Mouse (Mus musculus) left cerebral cortex, postnatal 10 days (tissue): ENCODE measurements around the gene Gse1. TPM values are rescaled to one million over a fixed set of nuclear protein-coding genes. Genes with fewer than 3 reads are reported as not detected.

Source experiments
- DNase-seq, 2 experiments: peaks; one replicate each; pipeline ENCODE4 v3.0.0; 2021 to 2022; ENCODE audit warnings: low spot score in 2 of 2, mixed read lengths in 1 of 2; ENCODE audit errors: extremely low spot score in 1 of 2
- intact Hi-C: fragments of 180-260 bp; cut with DNase I; formaldehyde crosslinking; loops from one replicate; pipeline ENCODE4 v1.15.1; 2025
- total RNA-seq, 2 experiments: library from RNA; stranded (reverse); gene quantifications; 2 replicates each; pipeline ENCODE4 v1.2.3; 2021

Gene Gse1
- total RNA-seq = 10 to 100 TPM; 41.7 to 45.3 TPM

GRCm38 (mm10) chr8:120227891-120228591 lies at the start of gene Gse1:
Gene Gse1, plus strand, starts transcription at chr8:120228456.
- peak in 1 of 2 experiments; percentile 87 for DNase-seq
- intact Hi-C loops = no loop called here

DNA sequence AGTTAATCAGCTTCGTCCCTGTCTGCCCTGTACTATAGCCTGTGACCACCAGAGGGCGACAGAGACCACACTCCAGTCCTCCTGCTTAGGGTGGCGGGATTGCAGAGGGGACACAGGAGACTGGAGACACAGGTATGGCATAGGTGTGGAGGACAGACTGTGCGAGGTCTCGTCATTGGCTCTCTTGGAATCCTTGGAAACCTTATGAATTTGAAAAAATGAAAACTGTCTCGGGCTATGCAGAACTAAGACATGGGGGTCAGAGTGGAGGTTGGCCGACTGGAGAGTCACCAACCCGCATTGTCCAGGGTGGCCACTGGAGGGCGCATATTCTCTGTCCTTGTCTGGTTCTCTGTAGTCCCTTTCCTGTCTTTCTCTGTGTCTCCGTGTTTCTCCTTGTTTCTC lies 49.2 kb upstream of the Gse1 start:
- peak; percentile 84 to 87 for DNase-seq
- intact Hi-C loops = loop anchor here (5.0 to 10.0 kb wide), 3 partner anchors 38 to 428 kb away; no protein-coding TSS in a partner anchor

- no peak for DNase-seq
- intact Hi-C loops = loop anchor here (10.0 kb wide), 1 partner anchor 104 kb away; no protein-coding TSS in a partner anchor
Measured at GRCm38 (mm10) chr8:120180445-120180970, 47.7 kb upstream of the Gse1 start.

DNA sequence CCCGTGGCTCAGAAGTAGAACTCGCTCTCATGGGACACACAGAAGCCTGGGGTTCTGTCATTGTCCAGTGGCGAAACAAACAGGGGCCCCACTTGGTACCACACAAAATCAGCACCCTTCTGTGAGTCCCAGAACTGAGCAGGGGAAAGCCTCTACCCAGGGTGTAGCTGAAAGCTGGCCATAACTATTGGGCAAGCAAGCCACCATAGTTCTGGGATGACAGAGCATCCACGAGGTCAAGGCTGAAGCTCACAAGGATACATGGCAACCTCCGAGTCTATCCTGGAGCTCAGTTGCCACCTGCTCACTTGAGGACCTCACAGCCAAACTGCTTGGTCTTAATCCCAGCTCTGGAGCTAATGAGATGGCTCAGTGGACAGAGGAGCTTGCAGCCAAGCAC lies 47.0 kb upstream of the Gse1 start:
- intact Hi-C loops = loop anchor here (10.0 kb wide), 1 partner anchor 104 kb away; no protein-coding TSS in a partner anchor
- no peak for DNase-seq

DNA sequence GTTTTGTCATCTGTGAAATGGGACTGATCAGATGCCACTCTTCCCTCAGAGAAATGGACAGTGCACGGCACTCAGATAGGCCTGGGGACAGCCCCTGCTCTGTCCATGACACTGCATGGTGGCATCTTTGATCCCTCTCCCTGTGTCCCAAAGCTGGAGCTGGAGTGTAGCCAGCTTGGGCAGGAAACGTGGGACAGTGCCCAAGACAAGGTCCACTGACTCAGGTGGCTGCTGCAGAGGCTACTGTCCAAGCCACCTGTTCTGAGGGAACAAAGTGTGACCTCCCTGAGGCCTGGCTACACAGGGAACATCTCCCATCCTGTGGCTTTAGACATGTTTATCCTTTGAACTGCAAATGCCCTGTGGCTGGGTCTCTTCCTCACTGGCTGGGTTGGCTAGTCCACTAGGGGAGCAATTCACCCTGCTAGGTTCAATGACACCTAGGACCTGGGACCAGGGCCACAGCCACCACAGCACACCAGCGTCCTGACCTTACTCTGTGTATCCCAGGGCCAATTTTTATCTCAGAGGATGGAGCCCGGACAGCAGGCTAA lies 46.3 kb upstream of the Gse1 start:
- intact Hi-C loops = loop anchor here (10.0 kb wide), 1 partner anchor 103 kb away; no protein-coding TSS in a partner anchor
- no peak for DNase-seq

- DNase-seq = no peak
- intact Hi-C loops = loop anchor here (10.0 kb wide), 1 partner anchor 100 kb away; no protein-coding TSS in a partner anchor
Measured at GRCm38 (mm10) chr8:120184366-120184765, 43.9 kb upstream of the Gse1 start.

DNA sequence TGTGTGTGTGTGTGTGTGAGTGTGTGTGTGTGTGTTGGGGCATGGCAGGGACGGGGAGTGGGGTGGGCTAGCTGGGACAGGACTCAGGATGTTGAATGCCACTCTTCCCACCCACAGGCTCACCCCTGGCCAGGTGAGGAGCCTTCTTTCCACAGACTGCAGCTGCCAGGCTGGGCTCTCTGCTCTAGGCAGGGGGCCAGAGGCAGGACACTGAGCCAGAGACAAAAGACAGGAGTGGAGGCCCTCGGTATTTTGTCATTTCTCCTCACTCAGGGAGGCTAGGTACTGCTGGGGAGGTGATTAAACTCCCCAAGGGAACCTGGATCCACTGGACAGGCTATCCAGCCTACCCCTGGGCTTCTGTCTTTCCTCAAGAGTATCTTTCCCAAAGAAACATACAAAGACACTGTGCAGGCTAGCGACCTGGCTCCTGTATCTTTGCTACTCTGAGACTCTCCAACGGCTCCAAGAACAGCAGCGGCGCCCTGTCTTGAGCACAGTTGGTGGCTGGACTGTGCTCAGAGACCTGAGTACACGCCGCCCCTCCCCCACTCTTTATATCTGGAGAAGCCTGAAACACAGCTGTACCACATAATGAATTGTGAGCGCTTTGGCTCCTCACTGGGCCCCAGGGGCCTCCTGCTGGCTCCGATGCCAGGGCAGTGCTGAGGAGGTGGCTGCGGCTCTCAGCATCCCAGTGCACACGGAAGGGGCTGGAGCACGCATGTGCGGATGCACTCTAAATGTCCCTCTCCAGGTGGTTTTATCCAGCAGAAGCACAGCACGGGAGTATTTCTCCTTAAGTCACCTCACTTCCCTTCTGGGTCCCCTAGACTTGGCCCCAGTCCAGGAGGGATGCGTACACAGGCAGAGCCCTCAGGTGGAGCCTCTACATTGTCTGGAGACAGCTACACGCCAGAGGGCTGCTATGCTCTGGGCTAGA lies 43.1 kb upstream of the Gse1 start:
- peak in 1 of 2 experiments; percentile 63 for DNase-seq
- intact Hi-C loops = loop anchor here (10.0 kb wide), 1 partner anchor 100 kb away; no protein-coding TSS in a partner anchor

- intact Hi-C loops = loop anchor here (10.0 kb wide), 1 partner anchor 98 kb away; no protein-coding TSS in a partner anchor
Measured at GRCm38 (mm10) chr8:120186454-120186853, 41.8 kb upstream of the Gse1 start.

GRCm38 (mm10) chr8:120188510-120188909 lies 39.7 kb upstream of the Gse1 start:
- DNase-seq = peak in 1 of 2 experiments; percentile 83
- intact Hi-C loops = loop anchor here (10.0 kb wide), 1 partner anchor 96 kb away; no protein-coding TSS in a partner anchor

More at GRCm38 (mm10) chr8:120186454-120186853, 41.8 kb upstream of the Gse1 start:
- peak in 1 of 2 experiments; percentile 56 for DNase-seq

GRCm38 (mm10) chr8:120189440-120189839 lies 38.8 kb upstream of the Gse1 start:
- intact Hi-C loops = loop anchor here (10.0 kb wide), 1 partner anchor 95 kb away; no protein-coding TSS in a partner anchor
- peak in 1 of 2 experiments; percentile 30 for DNase-seq

DNA sequence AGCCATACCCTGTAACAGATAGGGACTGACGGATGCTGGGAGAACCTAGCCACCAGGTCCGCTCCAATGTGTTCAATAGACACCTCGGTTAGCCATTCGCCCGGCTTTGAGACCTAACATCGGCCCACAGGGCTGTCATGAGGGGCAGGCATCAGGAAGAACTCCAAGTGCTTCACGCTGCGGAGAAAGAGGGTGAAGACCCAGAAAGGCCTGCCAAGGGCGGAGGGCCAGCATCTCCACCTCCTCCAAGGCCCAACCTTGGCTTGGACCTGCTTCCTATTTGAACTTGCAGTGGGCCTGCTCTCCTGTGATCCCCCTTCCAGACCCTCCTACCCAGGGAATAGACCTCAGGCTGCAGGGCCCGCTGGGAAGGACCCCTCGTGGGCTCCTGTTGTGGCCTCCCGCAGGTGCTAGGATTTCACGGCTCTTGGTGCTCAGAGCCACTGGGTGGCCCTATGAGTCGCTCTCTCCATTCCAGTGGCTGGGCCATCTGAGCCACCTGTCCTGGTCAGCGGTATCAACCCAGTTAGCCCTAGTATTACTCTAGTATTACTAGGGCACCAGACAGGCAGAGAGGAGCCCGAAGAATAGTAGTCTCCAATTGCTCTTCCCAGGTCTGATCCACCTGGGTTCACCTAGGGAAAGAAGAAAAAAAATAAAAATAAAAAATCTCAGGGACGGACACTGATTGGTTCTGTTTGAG lies 38.0 kb upstream of the Gse1 start:
- peak in 1 of 2 experiments; percentile 39 for DNase-seq
- intact Hi-C loops = no loop called here

GRCm38 (mm10) chr8:120190810-120191413 lies 37.3 kb upstream of the Gse1 start:
- intact Hi-C loops = no loop called here
- DNase-seq = peak; percentile 73 to 93

GRCm38 (mm10) chr8:120191633-120192032 lies 36.6 kb upstream of the Gse1 start:
- peak in 1 of 2 experiments; percentile 49 for DNase-seq
- intact Hi-C loops = no loop called here

DNA sequence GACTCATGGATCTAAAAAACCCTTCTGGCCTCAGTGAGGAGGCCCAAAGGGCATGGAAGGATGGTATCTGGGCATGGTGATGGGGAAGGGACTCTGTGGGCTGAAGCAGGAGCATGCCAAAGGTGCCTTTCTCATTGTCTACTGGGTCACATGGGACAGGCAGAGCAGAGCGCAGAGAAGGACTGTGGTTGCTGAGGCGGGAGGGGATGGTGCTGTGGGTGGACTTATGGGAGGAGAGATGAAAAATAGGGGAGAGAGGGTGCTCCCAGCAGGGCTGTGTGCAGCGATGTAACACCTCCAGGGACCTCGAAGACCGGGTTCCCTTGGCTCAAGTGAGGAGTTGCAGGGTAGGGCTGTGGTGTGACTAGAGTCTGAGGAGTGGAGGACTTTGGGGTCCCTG lies 36.1 kb upstream of the Gse1 start:
- no peak for DNase-seq
- intact Hi-C loops = no loop called here

- intact Hi-C loops = no loop called here
- no peak for DNase-seq
Measured at GRCm38 (mm10) chr8:120201351-120201750, 26.9 kb upstream of the Gse1 start.

GRCm38 (mm10) chr8:120202546-120202945 lies 25.7 kb upstream of the Gse1 start:
- intact Hi-C loops = no loop called here
- no peak for DNase-seq

GRCm38 (mm10) chr8:120204736-120205360 lies 23.4 kb upstream of the Gse1 start:
- intact Hi-C loops = no loop called here
- peak in 1 of 2 experiments; percentile 60 for DNase-seq
